Mouse (Mus musculus) kidney, postnatal 14 days (tissue): ENCODE data around the gene Wnt3.

ENCODE experiments used
- DNase-seq: peaks from one replicate; pipeline ENCODE4 v3.0.0; 2022; ENCODE audit warnings: mixed read lengths

The Wnt3 gene

GRCm38 (mm10) chr11:103772505-103773386, 1.2 kb upstream of the Wnt3 start:
- DNase-seq: no peak

DNA sequence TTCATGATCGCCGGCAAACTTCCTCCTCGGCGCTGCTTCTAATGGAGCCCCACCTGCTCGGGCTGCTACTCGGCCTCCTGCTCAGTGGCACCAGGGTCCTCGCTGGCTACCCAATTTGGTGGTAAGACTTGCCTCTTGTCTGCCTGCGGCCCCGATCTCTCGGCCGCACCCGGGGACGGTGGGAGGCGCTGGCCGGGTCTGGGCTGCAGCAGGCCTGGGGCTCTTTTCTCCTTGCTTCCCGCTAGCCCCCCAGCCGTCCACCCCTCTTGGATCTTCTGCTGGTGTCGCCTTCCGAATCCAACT, 229 bp downstream of the Wnt3 start:
- no peak for DNase-seq

- DNase-seq: no peak
Observed at GRCm38 (mm10) chr11:103780152-103780551, 6.2 kb downstream of the Wnt3 start.

DNA sequence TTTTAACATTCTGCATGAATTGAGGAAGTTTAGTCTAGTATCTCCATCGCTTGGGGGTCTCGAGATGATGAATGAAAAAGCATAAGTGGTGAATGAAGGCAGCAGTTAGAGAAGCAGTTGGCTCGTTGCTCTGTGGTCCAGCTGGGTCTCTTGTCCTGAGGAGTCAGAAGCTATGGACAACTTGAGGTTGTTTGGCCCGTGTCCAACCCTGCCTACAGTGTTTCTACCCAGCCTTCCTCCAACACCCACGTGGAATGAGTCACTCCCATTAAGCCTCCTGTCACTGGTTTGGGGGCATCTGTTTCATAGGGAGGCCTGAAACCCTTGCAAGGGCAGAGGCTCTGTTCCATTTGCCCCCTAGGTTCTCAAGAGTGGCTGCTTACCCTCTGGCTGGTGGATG, 16.0 kb downstream of the Wnt3 start:
- DNase-seq: no peak

DNA sequence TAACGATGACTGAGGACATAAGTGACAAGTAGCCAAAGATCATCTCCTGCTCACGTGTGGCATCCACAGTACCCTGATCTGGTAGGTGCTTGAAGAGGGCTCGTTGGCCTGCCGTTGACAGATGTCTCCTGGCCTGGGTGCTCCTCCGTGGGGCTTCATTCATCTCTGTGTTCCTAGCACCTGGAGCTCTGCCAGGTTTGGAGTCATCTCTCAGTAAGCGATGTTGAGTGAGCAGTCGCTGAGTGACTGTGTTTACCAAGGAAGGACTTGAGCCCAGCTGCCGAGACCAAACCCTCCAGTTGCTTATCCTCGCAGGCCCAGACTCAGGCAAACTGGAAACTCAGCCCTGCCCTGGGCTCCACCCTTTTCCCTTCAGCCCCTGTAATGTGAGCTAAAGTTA, 27.2 kb downstream of the Wnt3 start:
- no peak for DNase-seq

DNA sequence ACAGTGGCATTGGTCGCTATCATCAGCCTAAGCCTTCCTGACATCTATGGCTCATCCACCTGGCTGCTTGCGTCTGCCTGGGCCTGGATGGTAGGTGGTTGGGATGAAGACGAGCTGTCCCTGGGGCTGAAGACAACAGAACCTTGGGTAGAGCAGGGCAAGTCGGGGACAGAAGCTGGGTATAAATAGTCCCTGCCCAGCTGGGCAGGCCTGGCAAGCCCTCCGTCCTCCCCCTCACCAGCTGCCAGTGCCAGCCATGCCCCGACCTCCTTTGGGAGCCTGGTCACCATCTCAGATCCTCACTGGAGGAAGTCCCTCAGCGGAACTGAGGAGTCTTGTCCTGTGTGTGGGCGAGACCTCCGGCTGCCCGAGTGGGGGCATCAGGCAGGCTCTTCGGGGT, 30.2 kb downstream of the Wnt3 start:
- DNase-seq: no peak

GRCm38 (mm10) chr11:103804804-103805203, 30.9 kb downstream of the Wnt3 start:
- no peak for DNase-seq

- DNase-seq: no peak
Observed at GRCm38 (mm10) chr11:103807966-103808365, 34.0 kb downstream of the Wnt3 start.

- DNase-seq: no peak
Observed at GRCm38 (mm10) chr11:103808771-103809610, 35.0 kb downstream of the Wnt3 start.

DNA sequence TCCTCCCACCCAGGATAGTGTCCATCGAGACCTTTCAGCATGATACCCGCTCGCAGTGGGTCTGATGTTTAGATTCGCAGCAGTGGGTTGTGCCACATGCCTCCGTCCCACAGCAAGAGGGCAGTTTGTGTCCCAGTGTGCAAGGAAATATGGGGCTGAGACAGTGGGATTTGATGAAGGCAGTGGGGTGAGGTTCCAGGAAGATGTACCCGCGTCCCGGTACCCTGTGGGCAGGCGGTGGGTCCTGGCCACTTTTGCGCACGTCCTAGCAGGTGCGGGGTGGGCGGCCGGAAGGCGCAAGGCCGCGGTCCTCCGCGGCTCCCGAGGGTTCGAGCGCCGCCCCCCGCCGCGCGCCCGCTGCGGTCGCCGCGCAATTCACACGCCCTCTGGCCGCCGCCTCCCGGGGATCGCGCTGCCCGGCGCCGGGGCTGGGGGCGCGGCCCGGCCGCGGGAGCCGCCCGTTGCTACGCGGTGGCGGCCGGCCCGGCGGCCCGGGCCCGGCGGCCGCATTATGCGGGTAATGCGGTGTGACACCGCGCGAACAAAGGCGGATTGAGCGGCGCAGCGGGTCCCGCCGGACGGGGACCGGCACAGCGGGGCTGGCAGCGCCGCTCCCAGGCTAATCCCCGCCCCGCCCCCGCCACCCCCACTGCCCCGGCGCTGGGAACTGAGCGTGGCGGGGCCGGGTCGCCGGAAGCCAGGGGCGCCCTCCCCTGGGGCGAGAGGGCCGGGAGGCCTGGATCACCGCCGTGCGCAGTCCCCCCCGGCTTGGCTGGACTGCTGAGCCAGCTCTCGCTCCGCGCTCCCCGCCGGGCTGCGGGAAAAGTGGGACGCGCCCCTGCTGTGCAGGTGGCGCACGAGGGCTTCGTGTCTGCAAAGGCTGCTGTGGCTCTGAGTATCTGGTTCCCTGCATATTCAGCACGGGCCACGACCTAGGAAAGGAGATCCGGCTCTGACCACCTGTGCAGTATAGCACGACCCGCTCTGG, 36.0 kb downstream of the Wnt3 start:
- DNase-seq: peak; percentile 20

- no peak for DNase-seq
Observed at GRCm38 (mm10) chr11:103810631-103811030, 36.7 kb downstream of the Wnt3 start.

DNA sequence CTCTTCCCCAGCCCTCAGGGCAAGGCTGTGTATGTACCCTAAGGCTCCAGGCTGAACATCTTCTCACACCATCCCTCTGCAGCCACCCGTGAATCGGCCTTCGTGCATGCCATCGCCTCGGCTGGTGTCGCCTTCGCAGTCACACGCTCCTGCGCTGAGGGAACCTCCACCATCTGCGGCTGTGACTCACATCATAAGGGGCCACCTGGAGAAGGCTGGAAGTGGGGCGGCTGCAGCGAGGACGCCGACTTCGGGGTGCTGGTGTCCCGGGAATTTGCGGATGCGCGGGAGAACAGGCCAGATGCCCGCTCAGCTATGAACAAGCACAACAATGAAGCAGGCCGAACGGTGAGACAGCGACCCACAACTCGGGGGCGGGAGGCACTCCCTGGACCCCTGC, 37.3 kb downstream of the Wnt3 start:
- no peak for DNase-seq

- DNase-seq: no peak
Observed at GRCm38 (mm10) chr11:103814808-103815207, 40.9 kb downstream of the Wnt3 start.

DNA sequence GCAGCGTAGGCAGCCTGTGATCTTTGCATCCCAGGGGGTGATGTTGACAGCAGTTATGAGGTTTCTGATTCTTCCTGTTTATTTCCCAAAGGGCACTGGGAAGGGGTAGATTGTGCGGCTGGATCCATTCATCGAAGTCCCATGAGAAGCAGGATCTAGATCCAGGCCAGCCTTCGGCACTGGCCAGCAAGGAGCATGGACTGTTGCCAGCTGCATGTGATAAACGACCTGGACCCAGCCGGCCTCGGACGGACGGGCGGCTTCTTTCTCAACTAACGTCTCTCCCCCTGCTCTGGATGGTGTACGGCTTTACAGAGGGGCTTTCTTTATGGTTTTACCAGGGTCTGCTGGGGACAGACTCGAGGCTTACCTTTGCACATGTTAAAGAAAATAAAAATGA, 42.0 kb downstream of the Wnt3 start:
- peak; percentile 43 for DNase-seq

DNA sequence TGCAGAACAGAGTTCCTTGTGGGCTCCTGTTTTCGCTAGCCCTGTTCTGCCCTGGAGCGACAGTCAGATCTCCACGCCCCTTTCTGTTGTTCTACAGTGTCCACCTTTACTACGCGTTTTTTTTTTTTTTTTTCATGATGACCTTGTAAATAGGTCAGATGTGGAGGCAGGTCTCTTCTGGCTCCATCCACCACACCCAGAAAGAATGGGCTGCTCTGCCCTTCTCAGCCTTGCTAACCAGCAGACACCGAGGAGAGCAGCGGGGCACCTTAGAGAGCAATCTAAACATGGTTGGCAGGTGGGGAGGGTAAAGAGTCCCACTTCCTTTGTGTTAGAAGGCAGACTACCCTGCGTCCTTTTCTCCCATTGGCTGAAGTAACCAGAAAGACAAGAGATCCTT, 42.8 kb downstream of the Wnt3 start:
- DNase-seq: no peak

DNA sequence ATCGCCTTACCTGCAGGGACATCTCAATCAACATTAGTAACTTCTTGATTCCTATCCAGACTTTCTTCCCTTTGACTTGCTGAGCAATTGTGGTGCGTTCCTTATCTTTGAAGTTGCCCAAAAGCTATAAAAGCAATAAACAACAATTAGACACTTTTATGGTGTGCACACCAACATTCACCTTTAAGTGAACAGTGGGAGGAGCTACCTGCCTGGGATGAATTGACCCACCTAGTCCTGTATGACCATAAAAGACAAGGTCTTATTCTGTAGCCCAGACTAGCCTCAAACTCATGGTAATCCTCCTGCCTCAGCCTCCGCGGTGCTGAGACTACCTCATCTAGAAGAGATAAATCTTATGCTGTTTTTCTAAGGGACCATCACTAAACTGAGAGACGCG, 53.3 kb downstream of the Wnt3 start:
- DNase-seq: no peak

DNA sequence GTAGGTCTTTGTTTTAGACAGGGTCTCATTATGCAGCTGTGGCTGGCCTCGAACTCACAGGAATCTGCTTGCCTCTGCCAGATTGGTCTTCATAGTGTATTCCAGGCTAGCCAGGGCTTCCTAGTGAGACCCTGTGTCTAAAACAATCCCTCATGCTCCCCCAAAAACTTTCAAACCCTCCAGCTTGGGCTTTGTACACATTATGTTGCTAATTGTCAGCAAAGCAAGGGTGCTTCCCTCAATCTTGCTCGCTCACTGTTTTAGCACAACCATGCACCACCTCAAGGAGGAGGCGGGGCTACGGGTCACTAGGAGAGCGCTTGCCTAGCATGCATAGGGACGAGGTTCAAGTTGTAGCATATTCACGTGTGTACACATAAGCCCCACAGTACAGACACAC, 54.9 kb downstream of the Wnt3 start:
- no peak for DNase-seq

DNA sequence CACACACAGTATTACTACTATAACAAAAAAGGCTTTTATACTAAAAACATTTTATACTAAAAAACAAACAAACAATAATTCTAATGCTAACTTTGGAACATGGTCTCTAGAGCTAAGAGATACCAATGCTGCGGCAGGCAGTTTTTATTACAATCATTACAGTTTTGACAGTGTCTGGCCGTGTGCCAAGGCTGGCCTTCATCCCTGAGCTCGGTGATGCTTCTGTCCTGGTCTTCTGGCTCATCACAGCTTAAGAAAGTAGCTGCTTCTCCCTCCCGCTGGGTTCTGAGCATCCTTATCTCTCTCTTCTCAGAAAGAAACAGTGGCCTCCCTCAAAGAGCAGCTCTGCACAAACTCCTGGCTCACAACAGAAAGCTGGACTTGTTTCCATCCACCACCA, 56.0 kb downstream of the Wnt3 start:
- DNase-seq: no peak

- no peak for DNase-seq
Observed at GRCm38 (mm10) chr11:103830476-103830875, 56.5 kb downstream of the Wnt3 start.

DNA sequence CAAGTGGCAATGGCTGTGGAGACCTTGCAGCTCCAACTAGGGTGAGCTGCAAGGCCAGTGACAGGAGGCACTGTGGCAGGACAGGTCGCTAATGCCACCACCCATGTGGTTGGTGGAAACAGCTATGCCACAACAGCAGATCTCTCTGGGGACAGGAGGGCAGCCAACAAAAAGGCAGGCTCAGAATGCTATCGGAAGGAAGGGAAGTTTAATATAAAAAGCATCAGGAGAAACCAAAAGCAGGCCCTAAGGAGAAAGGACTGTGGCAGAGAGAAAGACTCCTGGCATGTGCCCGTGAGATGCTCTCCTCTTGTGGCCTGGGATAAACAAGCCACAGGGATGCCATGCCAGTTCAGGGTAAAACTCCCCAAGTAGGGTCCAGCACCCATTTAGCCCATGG, 57.8 kb downstream of the Wnt3 start:
- no peak for DNase-seq

DNA sequence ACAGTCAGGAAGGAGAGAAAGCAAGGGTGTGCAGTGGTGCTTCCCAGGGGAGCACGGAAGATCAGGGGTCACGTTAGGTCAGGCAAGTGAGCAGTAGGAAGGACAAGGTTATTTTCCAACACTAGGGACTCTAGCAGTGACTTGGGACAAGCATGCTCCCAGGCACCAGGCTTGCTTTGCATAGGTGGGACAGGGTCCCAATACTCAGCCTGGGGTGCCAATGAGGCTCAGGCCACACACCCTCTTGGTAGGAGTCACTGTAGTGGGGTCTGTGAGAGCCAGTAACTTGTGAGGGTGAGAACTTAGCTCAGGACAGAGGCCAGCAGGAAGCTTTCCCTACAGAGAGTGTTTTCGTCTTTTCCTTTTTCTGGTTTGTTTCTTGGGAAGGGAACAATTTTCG, 58.4 kb downstream of the Wnt3 start:
- DNase-seq: no peak

GRCm38 (mm10) chr11:103838955-103839354, 65.0 kb downstream of the Wnt3 start:
- no peak for DNase-seq

DNA sequence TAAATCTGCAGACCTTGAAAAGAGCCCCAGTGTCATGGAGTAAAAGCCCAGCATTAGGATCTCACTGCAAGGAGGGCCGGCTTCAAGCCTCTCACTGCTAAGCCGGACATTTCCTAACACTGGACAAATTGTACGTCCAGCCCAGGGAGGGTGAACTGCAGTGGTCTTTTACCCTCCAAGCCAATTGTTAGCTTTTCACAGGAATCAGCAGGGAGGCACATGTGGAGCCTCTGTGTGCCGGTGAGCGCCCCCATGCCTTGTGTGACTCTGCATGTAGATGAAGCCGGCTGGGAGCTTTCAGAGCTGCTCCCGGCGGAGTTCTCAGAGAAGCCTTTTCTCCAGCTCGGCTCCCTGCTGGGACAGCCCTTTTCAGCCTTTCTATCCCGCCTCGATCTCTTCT, 66.9 kb downstream of the Wnt3 start:
- DNase-seq: no peak
